Mouse (Mus musculus): ENCODE measurements around the gene Mdk.

DNA sequence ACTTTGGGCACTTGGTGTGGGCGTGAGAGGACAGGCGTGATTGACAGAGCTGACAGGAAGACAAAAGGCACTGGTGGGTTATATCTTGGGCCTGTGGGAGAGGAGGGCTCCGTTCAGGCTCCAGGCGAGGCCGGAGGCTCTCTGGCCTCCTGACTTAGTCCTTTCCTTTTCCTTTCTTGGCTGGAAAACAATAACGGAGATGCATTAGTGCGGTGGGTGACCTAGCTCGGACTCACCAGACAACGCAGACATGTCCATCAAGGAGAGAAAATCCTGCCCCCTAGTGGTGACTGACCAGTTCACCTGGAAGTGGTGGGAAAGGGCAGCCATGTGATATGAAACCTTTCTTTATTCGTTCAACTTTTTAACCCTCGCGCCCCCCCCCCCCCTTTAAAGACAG lies 2.2 kb downstream of the Mdk start:
- no peak for TF ChIP-seq POLR2A (IDR thresholded peaks at IDR 0.05; ENCODE audit: low read depth, low read length)
- peak; percentile 26; the same call in 1 of the 2 replicates for TF ChIP-seq CTCF (IDR thresholded peaks at IDR 0.05; ENCODE audit: extremely low read depth, insufficient read depth, insufficient read length, insufficient replicate concordance)
